Mouse (Mus musculus): ENCODE results near the gene Pm20d1. TPM values are rescaled to one million over a fixed set of nuclear protein-coding genes. Genes with fewer than 3 reads are reported as not detected.

Pm20d1 gene
- total and polyA plus RNA-seq, 2 experiments from 2014 or later, result 3.5 to 6.4 TPM

GRCm38 (mm10) chr1:131800001-131800400, 2.8 kb downstream of the Pm20d1 start:
- no peak for DNase-seq (ENCODE audit: low spot score)
- WGBS, result 55% methylated on average over 1 of the region's 1 CpGs
- Histone ChIP-seq H3K27me3 (ENCODE audit: control insufficient read depth, insufficient read depth, low read length) (no peaks in the 10 kb centered on the region), H3K4me1 (ENCODE audit: control insufficient read depth, insufficient read depth) (peaks cover 4% of the 10 kb centered on the region; the same call in 1 of the 2 replicates), H3K9me3 (replicated peaks; ENCODE audit: control insufficient read depth, low read length) (no peaks in the 10 kb centered on the region), H3K9ac (replicated peaks; ENCODE audit: low read depth, low read length) (no peak overlapping the region), H3K4me2 (ENCODE audit: low read depth, low read length) (no peak overlapping the region), H3K27ac (ENCODE audit: low read depth) (no peak overlapping the region), H3K36me3 (replicated peaks; ENCODE audit: control insufficient read depth, insufficient read depth, low read length) (no peaks in the 10 kb centered on the region), H3K4me3 (ENCODE audit: low read depth, low read length) (no peak overlapping the region)
- TF ChIP-seq CTCF (IDR thresholded peaks at IDR 0.05; ENCODE audit: low read depth) (no peak), EP300 (IDR thresholded peaks at IDR 0.05; ENCODE audit: low read depth) (no peak)
- no peak for ATAC-seq (ENCODE audit: insufficient read depth, low read depth)

DNA sequence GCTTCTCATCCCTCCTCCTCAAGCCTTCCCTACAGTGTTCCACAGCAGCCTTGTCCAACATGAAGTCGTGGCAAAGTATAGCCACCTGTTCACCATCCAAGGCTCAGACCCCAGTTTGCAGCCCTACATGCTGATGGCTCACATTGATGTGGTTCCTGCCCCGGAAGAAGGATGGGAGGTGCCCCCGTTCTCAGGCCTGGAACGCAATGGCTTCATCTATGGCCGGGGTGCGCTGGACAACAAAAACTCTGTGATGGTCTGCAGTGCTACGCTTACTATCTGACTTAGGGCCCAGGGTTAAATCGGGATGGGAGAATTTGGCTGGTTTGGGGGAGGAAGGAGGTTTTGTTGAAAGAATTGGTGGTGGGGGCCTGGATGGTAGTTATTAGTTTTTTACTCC, 3.9 kb downstream of the Pm20d1 start:
- Histone ChIP-seq H3K27me3 (ENCODE audit: control insufficient read depth, insufficient read depth, low read length) (no peaks in the 10 kb centered on the region), H3K9me3 (replicated peaks; ENCODE audit: control insufficient read depth, low read length) (no peaks in the 10 kb centered on the region), H3K27ac (ENCODE audit: low read depth) (no peak overlapping the region), H3K4me2 (ENCODE audit: low read depth, low read length) (no peak overlapping the region), H3K9ac (replicated peaks; ENCODE audit: low read depth, low read length) (no peak overlapping the region), H3K4me1 (ENCODE audit: control insufficient read depth, insufficient read depth) (peaks cover 4% of the 10 kb centered on the region; the same call in 1 of the 2 replicates), H3K36me3 (replicated peaks; ENCODE audit: control insufficient read depth, insufficient read depth, low read length) (no peaks in the 10 kb centered on the region), H3K4me3 (ENCODE audit: low read depth, low read length) (no peak overlapping the region)
- TF ChIP-seq CTCF (IDR thresholded peaks at IDR 0.05; ENCODE audit: low read depth), result no peak
- TF ChIP-seq EP300 (IDR thresholded peaks at IDR 0.05; ENCODE audit: low read depth), result no peak
- DNase-seq (ENCODE audit: low spot score) (no peak), ATAC-seq (ENCODE audit: insufficient read depth, low read depth) (no peak)
- 89% methylated on average over 8 of the region's 8 CpGs for WGBS

DNA sequence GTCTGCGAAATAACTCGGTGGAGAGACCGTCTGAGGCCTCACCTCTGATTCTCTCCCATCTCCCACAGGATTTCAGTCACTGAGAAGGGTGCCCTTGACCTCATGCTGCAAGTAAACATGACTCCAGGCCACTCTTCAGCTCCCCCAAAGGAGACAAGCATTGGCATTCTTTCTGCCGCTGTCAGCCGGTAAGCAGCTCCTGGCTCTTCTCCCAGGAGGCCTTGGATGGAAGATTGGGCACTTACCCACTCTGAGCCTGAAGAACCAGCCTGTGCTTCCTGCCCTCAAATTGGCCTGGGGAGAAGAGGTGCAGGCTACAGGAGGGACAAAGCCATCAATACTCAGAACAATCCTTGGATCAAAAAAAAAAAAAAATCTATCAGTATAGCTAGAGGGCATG, 5.5 kb downstream of the Pm20d1 start:
- Histone ChIP-seq H3K4me3 (ENCODE audit: low read depth, low read length) (no peak overlapping the region), H3K27ac (ENCODE audit: low read depth) (no peak overlapping the region), H3K4me1 (ENCODE audit: control insufficient read depth, insufficient read depth) (peaks cover 4% of the 10 kb centered on the region; the same call in 1 of the 2 replicates), H3K4me2 (ENCODE audit: low read depth, low read length) (no peak overlapping the region), H3K27me3 (ENCODE audit: control insufficient read depth, insufficient read depth, low read length) (no peaks in the 10 kb centered on the region), H3K36me3 (replicated peaks; ENCODE audit: control insufficient read depth, insufficient read depth, low read length) (no peaks in the 10 kb centered on the region), H3K9ac (replicated peaks; ENCODE audit: low read depth, low read length) (no peak overlapping the region), H3K9me3 (replicated peaks; ENCODE audit: control insufficient read depth, low read length) (no peaks in the 10 kb centered on the region)
- DNase-seq (ENCODE audit: low spot score) (no peak), ATAC-seq (ENCODE audit: insufficient read depth, low read depth) (no peak)
- TF ChIP-seq EP300 (IDR thresholded peaks at IDR 0.05; ENCODE audit: low read depth) (no peak), CTCF (IDR thresholded peaks at IDR 0.05; ENCODE audit: low read depth) (no peak)
- WGBS, result 69% methylated on average over 5 of the region's 5 CpGs

- DNase-seq (ENCODE audit: low spot score), result no peak
- H3K9ac ChIP-seq (replicated peaks; ENCODE audit: low read depth, low read length), result no peak overlapping the region
- H3K4me1 ChIP-seq (ENCODE audit: control insufficient read depth, insufficient read depth), result no peaks in the 10 kb centered on the region
- no peaks in the 10 kb centered on the region for H3K36me3 ChIP-seq (replicated peaks; ENCODE audit: control insufficient read depth, insufficient read depth, low read length)
- no peak overlapping the region for H3K27ac ChIP-seq (ENCODE audit: low read depth)
- no peaks in the 10 kb centered on the region for H3K9me3 ChIP-seq (replicated peaks; ENCODE audit: control insufficient read depth, low read length)
- WGBS, result 86% methylated on average over 3 of the region's 3 CpGs
- H3K4me2 ChIP-seq (ENCODE audit: low read depth, low read length), result no peak overlapping the region
- H3K27me3 ChIP-seq (ENCODE audit: control insufficient read depth, insufficient read depth, low read length), result no peaks in the 10 kb centered on the region
- TF ChIP-seq CTCF (IDR thresholded peaks at IDR 0.05; ENCODE audit: low read depth) (no peak), EP300 (IDR thresholded peaks at IDR 0.05; ENCODE audit: low read depth) (no peak)
- H3K4me3 ChIP-seq (ENCODE audit: low read depth, low read length), result no peak overlapping the region
- no peak for ATAC-seq (ENCODE audit: insufficient read depth, low read depth)
These were observed 7.0 kb downstream of the Pm20d1 start for GRCm38 (mm10) chr1:131804166-131804565.

DNA sequence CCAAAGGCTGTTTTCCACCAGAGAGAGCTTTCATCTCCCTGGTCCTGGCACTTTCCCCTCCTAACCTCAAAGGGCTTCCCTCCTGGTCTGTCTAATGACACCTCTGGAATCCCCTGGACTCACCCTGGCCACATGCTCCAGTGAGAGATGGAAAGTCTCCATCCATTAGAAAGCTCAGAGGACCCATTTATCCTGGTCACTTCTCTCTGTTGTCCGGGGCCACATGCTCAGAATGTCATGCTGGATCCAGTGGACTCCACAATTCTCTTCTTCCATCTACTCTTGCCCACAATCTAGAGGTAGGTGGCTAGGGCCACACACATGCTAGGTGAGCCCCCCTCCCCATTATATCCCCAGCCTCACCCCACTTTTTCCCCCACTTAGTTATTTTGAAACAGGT, 11.8 kb downstream of the Pm20d1 start:
- WGBS, result 85% methylated on average over 1 of the region's 1 CpGs
- no peaks in the 10 kb centered on the region for H3K27me3 ChIP-seq (ENCODE audit: control insufficient read depth, insufficient read depth, low read length)
- DNase-seq (ENCODE audit: low spot score), result no peak
- no peak overlapping the region for H3K4me2 ChIP-seq (ENCODE audit: low read depth, low read length)
- ATAC-seq (ENCODE audit: insufficient read depth, low read depth), result no peak
- TF ChIP-seq CTCF (IDR thresholded peaks at IDR 0.05; ENCODE audit: low read depth) (no peak), EP300 (IDR thresholded peaks at IDR 0.05; ENCODE audit: low read depth) (no peak)
- no peak overlapping the region for H3K27ac ChIP-seq (ENCODE audit: low read depth)
- H3K9me3 ChIP-seq (replicated peaks; ENCODE audit: control insufficient read depth, low read length), result no peaks in the 10 kb centered on the region
- no peak overlapping the region for H3K9ac ChIP-seq (replicated peaks; ENCODE audit: low read depth, low read length)
- H3K4me1 ChIP-seq (ENCODE audit: control insufficient read depth, insufficient read depth), result no peaks in the 10 kb centered on the region
- no peak overlapping the region for H3K4me3 ChIP-seq (ENCODE audit: low read depth, low read length)
- H3K36me3 ChIP-seq (replicated peaks; ENCODE audit: control insufficient read depth, insufficient read depth, low read length), result no peaks in the 10 kb centered on the region

GRCm38 (mm10) chr1:131809651-131810050, 12.5 kb downstream of the Pm20d1 start:
- DNase-seq (ENCODE audit: low spot score) (no peak), ATAC-seq (ENCODE audit: insufficient read depth, low read depth) (no peak)
- 69% methylated on average over 2 of the region's 2 CpGs for WGBS
- Histone ChIP-seq H3K4me3 (ENCODE audit: low read depth, low read length) (no peak overlapping the region), H3K9ac (replicated peaks; ENCODE audit: low read depth, low read length) (no peak overlapping the region), H3K9me3 (replicated peaks; ENCODE audit: control insufficient read depth, low read length) (no peaks in the 10 kb centered on the region), H3K4me2 (ENCODE audit: low read depth, low read length) (no peak overlapping the region), H3K4me1 (ENCODE audit: control insufficient read depth, insufficient read depth) (no peaks in the 10 kb centered on the region), H3K36me3 (replicated peaks; ENCODE audit: control insufficient read depth, insufficient read depth, low read length) (no peaks in the 10 kb centered on the region), H3K27ac (ENCODE audit: low read depth) (no peak overlapping the region), H3K27me3 (ENCODE audit: control insufficient read depth, insufficient read depth, low read length) (no peaks in the 10 kb centered on the region)
- no peak for TF ChIP-seq EP300 (IDR thresholded peaks at IDR 0.05; ENCODE audit: low read depth)
- TF ChIP-seq CTCF (IDR thresholded peaks at IDR 0.05; ENCODE audit: low read depth), result no peak

All from heart, postnatal 0 days (tissue).